Mouse (Mus musculus): ENCODE data around the gene Gbgt1. TPM values are rescaled to one million over a fixed set of nuclear protein-coding genes. Genes with fewer than 3 reads are reported as not detected.
A peak's percentile ranks its signal among the peaks of the same experiment; 100 is the strongest.
"Not testable (repeated sequence)": the region's sequence is repeated elsewhere in the genome, so short reads cannot be mapped to it uniquely, and the experiment has no call there.

Gbgt1 gene
- polyA plus RNA-seq, 1 experiment = 4.7 TPM

DNA sequence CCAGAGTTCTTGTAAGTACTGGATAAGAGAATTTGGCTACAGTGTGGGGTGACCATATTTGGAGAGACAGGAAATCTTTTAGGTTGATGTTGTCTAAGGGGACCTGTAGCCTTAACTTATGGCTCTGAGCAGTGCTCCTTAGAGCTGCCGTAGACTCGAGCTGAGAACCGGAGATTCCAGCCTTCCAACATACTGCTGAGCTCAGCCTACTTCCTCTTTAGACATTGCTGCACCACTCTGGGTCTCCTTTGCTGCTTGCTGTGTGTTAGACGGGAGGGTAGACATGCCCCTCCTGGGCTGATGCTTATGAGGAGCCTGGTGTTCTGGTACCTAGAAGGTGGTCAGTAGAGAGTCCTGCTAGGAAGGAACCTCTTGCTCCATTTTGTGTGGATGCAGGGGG is 1.7 kb downstream of the Gbgt1 start:
- Histone ChIP-seq H3K4me1 (ENCODE audit: control insufficient read depth, insufficient read depth, insufficient read length, low read length) (peaks cover 13% of the 10 kb centered on the region), H3K27ac (ENCODE audit: insufficient read depth, low read depth, low read length) (no peak overlapping the region), H3K4me3 (ENCODE audit: low read depth, low read length) (no peak overlapping the region), H3K27me3 (ENCODE audit: control insufficient read depth, insufficient read depth, low read length) (no peaks in the 10 kb centered on the region), H3K36me3 (ENCODE audit: control insufficient read depth, insufficient read depth, low read length) (no peaks in the 10 kb centered on the region)
- no peak for TF ChIP-seq POLR2A (IDR thresholded peaks at IDR 0.05; ENCODE audit: low read depth, low read length)
- TF ChIP-seq CTCF (IDR thresholded peaks at IDR 0.05; ENCODE audit: extremely low read depth, insufficient read length, insufficient replicate concordance, low read depth, low read length) = no peak
- 80% methylated on average over 4 of the region's 4 CpGs for WGBS

- H3K27me3 ChIP-seq (ENCODE audit: control insufficient read depth, insufficient read depth, low read length) = no peaks in the 10 kb centered on the region
- 63% methylated on average over 10 of the region's 10 CpGs for WGBS
Measured at GRCm38 (mm10) chr2:28502987-28503386, 6.3 kb downstream of the Gbgt1 start.

GRCm38 (mm10) chr2:28504676-28505075 is 8.0 kb downstream of the Gbgt1 start:
- 91% methylated on average over 13 of the region's 13 CpGs for WGBS
- TF ChIP-seq CTCF (IDR thresholded peaks at IDR 0.05; ENCODE audit: extremely low read depth, insufficient read length, insufficient replicate concordance, low read depth, low read length) (no peak), POLR2A (IDR thresholded peaks at IDR 0.05; ENCODE audit: low read depth, low read length) (no peak)
- H3K36me3 ChIP-seq (ENCODE audit: control insufficient read depth, insufficient read depth, low read length) = no peaks in the 10 kb centered on the region

More at GRCm38 (mm10) chr2:28502987-28503386, 6.3 kb downstream of the Gbgt1 start:
- Histone ChIP-seq H3K36me3 (ENCODE audit: control insufficient read depth, insufficient read depth, low read length) (no peaks in the 10 kb centered on the region), H3K4me3 (ENCODE audit: low read depth, low read length) (no peak overlapping the region), H3K4me1 (ENCODE audit: control insufficient read depth, insufficient read depth, insufficient read length, low read length) (no peaks in the 10 kb centered on the region; the same call in 1 of the 2 replicates), H3K27ac (ENCODE audit: insufficient read depth, low read depth, low read length) (no peak overlapping the region)
- TF ChIP-seq POLR2A (IDR thresholded peaks at IDR 0.05; ENCODE audit: low read depth, low read length) = no peak
- no peak for TF ChIP-seq CTCF (IDR thresholded peaks at IDR 0.05; ENCODE audit: extremely low read depth, insufficient read length, insufficient replicate concordance, low read depth, low read length)

DNA sequence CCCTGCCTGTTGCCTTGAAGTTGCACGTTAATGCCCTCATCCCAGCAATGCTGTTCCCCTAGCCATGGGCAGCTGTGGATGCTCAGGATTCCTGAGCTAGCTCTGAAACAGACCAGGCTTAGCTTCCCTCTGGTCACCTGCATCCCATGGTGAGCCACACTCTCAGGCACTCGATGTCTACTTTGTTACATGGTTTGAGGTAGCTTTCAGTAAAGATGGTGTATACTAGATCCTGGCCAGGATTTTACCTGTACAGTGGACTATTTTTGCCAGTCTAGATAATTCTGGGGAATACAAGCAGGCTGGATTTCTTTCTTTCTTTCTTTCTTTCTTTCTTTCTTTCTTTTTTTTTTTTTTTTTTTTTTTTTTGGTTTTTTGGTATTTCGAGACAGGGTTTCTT is 9.1 kb downstream of the Gbgt1 start, which contains the start of gene Gm10134:
Gene Gm10134 (plus strand): TSS at position 301 of the 400 bp plus-strand sequence.
- Histone ChIP-seq H3K4me1 (ENCODE audit: control insufficient read depth, insufficient read depth, insufficient read length, low read length) (peaks cover 2% of the 10 kb centered on the region; the same call in 1 of the 2 replicates), H3K36me3 (ENCODE audit: control insufficient read depth, insufficient read depth, low read length) (no peaks in the 10 kb centered on the region), H3K27me3 (ENCODE audit: control insufficient read depth, insufficient read depth, low read length) (no peaks in the 10 kb centered on the region), H3K4me3 (ENCODE audit: low read depth, low read length) (no peak within 1 kb of the TSS), H3K27ac (ENCODE audit: insufficient read depth, low read depth, low read length) (no peak within 1 kb of the TSS)
- 83% methylated on average over 3 of the region's 3 CpGs for WGBS
- no peak for TF ChIP-seq POLR2A (IDR thresholded peaks at IDR 0.05; ENCODE audit: low read depth, low read length)
- TF ChIP-seq CTCF (IDR thresholded peaks at IDR 0.05; ENCODE audit: extremely low read depth, insufficient read length, insufficient replicate concordance, low read depth, low read length) = no peak

More at GRCm38 (mm10) chr2:28504676-28505075, 8.0 kb downstream of the Gbgt1 start:
- Histone ChIP-seq H3K4me1 (ENCODE audit: control insufficient read depth, insufficient read depth, insufficient read length, low read length) (no peaks in the 10 kb centered on the region; the same call in 1 of the 2 replicates), H3K4me3 (ENCODE audit: low read depth, low read length) (no peak overlapping the region), H3K27ac (ENCODE audit: insufficient read depth, low read depth, low read length) (no peak overlapping the region), H3K27me3 (ENCODE audit: control insufficient read depth, insufficient read depth, low read length) (no peaks in the 10 kb centered on the region)

DNA sequence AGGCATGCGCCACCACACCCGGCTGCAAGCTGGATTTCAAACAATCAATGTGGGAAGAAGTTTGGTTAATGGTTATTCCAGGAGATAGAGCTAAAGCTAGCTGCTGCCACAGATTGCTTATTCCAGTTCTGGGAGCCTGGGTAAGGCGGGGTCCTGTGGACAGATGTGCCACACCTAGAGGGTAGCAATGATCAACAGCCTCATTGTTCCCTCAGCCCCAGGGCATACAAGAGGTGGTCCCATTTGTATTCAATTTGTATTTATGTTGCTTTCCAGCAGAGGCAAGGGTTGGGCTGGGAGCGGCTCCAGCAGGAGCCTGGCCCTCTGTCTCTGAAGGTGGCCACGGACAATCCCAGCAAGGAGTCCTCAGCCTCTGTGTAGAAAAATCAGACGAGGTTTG is 9.6 kb downstream of the Gbgt1 start:
- Histone ChIP-seq H3K4me1 (ENCODE audit: control insufficient read depth, insufficient read depth, insufficient read length, low read length) (peaks cover 2% of the 10 kb centered on the region; the same call in 1 of the 2 replicates), H3K36me3 (ENCODE audit: control insufficient read depth, insufficient read depth, low read length) (no peaks in the 10 kb centered on the region), H3K27ac (ENCODE audit: insufficient read depth, low read depth, low read length) (no peak overlapping the region), H3K4me3 (ENCODE audit: low read depth, low read length) (no peak overlapping the region), H3K27me3 (ENCODE audit: control insufficient read depth, insufficient read depth, low read length) (no peaks in the 10 kb centered on the region)
- WGBS = 78% methylated on average over 6 of the region's 6 CpGs
- no peak for TF ChIP-seq CTCF (IDR thresholded peaks at IDR 0.05; ENCODE audit: extremely low read depth, insufficient read length, insufficient replicate concordance, low read depth, low read length)
- TF ChIP-seq POLR2A (IDR thresholded peaks at IDR 0.05; ENCODE audit: low read depth, low read length) = no peak

GRCm38 (mm10) chr2:28511600-28511999 is 14.9 kb downstream of the Gbgt1 start:
- not testable (repeated sequence) for H3K4me3 ChIP-seq (ENCODE audit: low read depth, low read length); H3K36me3 ChIP-seq (ENCODE audit: control insufficient read depth, insufficient read depth, low read length); H3K27me3 ChIP-seq (ENCODE audit: control insufficient read depth, insufficient read depth, low read length); H3K27ac ChIP-seq (ENCODE audit: insufficient read depth, low read depth, low read length)
- 0 out of 2 replicates have a peak, but pooled peaks have one; percentile 10 for TF ChIP-seq CTCF (IDR thresholded peaks at IDR 0.05; ENCODE audit: extremely low read depth, insufficient read length, insufficient replicate concordance, low read depth, low read length)
- peaks cover 30% of the 10 kb centered on the region for H3K4me1 ChIP-seq (ENCODE audit: control insufficient read depth, insufficient read depth, insufficient read length, low read length)
- 59% methylated on average over 5 of the region's 5 CpGs for WGBS

- TF ChIP-seq CTCF (IDR thresholded peaks at IDR 0.05; ENCODE audit: extremely low read depth, insufficient read length, insufficient replicate concordance, low read depth, low read length) (0 out of 2 replicates have a peak, but pooled peaks have one; percentile 7), POLR2A (IDR thresholded peaks at IDR 0.05; ENCODE audit: low read depth, low read length) (peak; percentile 34; the same call in 1 of the 2 replicates)
Measured at GRCm38 (mm10) chr2:28512798-28513401, 16.2 kb downstream of the Gbgt1 start, which contains the start of gene Ralgds. Gene Ralgds, plus strand, starts transcription at chr2:28513125.

More at GRCm38 (mm10) chr2:28512798-28513401, 16.2 kb downstream of the Gbgt1 start, which contains the start of gene Ralgds:
- Histone ChIP-seq H3K36me3 (ENCODE audit: control insufficient read depth, insufficient read depth, low read length) (no peaks in the 10 kb centered on the region), H3K27me3 (ENCODE audit: control insufficient read depth, insufficient read depth, low read length) (no peaks in the 10 kb centered on the region), H3K4me3 (ENCODE audit: low read depth, low read length) (peak within 1 kb of the TSS; percentile 96), H3K4me1 (ENCODE audit: control insufficient read depth, insufficient read depth, insufficient read length, low read length) (peaks cover 41% of the 10 kb centered on the region), H3K27ac (ENCODE audit: insufficient read depth, low read depth, low read length) (peak within 1 kb of the TSS; percentile 84)
- WGBS = 1% methylated on average over 71 of the region's 71 CpGs

Data from small intestine, adult 2 months (tissue).